Mouse (Mus musculus): Measurements from ENCODE around the gene Tfpt.
"Not testable (repeated sequence)": the region's sequence is repeated elsewhere in the genome, so short reads cannot be mapped to it uniquely, and the experiment has no call there.

Gene Tfpt

GRCm38 (mm10) chr7:3571847-3572246, 57.9 kb downstream of the Tfpt start:
- DNase-seq: no peak

GRCm38 (mm10) chr7:3570580-3570979, 59.1 kb downstream of the Tfpt start:
- not testable (repeated sequence) for DNase-seq
